Mouse (Mus musculus) midbrain, embryonic 13.5 days (tissue): ENCODE measurements around the gene Rhox4g. TPM values are rescaled to one million over a fixed set of nuclear protein-coding genes. Genes with fewer than 3 reads are reported as not detected.
"Not testable (repeated sequence)": the region's sequence is repeated elsewhere in the genome, so short reads cannot be mapped to it uniquely, and the experiment has no call there.

ENCODE experiments used
- ATAC-seq: fragments of 200-750 bp; cut with Nextera tagmentation; 2 replicates; pipeline ENCODE4 v1.8.0; 2017; ENCODE audit warnings: mild to moderate bottlenecking, moderate TSS enrichment, moderate library complexity
- H3K27ac ChIP-seq: fragments of 300-500 bp; sonication (generic); 2 replicates; pipeline ENCODE4 v1.5.1; 2015; ENCODE audit warnings: inconsistent platforms, mild to moderate bottlenecking, moderate library complexity
- H3K27me3 ChIP-seq: fragments of 300-500 bp; sonication (generic); 2 replicates; pipeline ENCODE4 v1.6.1; 2015; ENCODE audit warnings: mild to moderate bottlenecking, inconsistent platforms
- H3K36me3 ChIP-seq: fragments of 300-500 bp; sonication (generic); 2 replicates; pipeline ENCODE4 v1.6.1; 2015; ENCODE audit warnings: mild to moderate bottlenecking, inconsistent platforms
- H3K4me1 ChIP-seq: fragments of 300-500 bp; sonication (generic); replicated peaks from 2 replicates; pipeline ENCODE4 v1.6.1; 2015; ENCODE audit warnings: inconsistent platforms
- H3K4me2 ChIP-seq: fragments of 300-500 bp; sonication (generic); replicated peaks from 2 replicates; pipeline ENCODE4 v1.6.1; 2015; ENCODE audit warnings: moderate library complexity, mild to moderate bottlenecking, inconsistent platforms
- H3K4me3 ChIP-seq: fragments of 300-500 bp; sonication (generic); replicated peaks from 2 replicates; pipeline ENCODE4 v1.5.1; 2015; ENCODE audit warnings: mild to moderate bottlenecking, inconsistent platforms
- H3K9ac ChIP-seq: fragments of 300-500 bp; sonication (generic); replicated peaks from 2 replicates; pipeline ENCODE4 v1.6.1; 2015; ENCODE audit warnings: mild to moderate bottlenecking, inconsistent platforms
- H3K9me3 ChIP-seq: fragments of 300-500 bp; sonication (generic); 2 replicates; pipeline ENCODE4 v1.6.1; 2016; ENCODE audit warnings: mild to moderate bottlenecking, inconsistent platforms
- WGBS: fragments of 180-500 bp; shearing (Covaris S2); methylation state at CpG from one replicate; pipeline ENCODE4 v1.1.7; 2015; 5-methylcytosine and 5-hydroxymethylcytosine counted together
- polyA plus RNA-seq: library from polyadenylated mRNA; unstranded; fragments of >200 nt; fragmentation: Nextera tagmentation; extraction: Ambion mirVana; gene quantifications from 2 replicates; pipeline ENCODE4 v1.2.1, GENCODE M21; 2015

Gene Rhox4g
- not detected in 2 replicates for polyA plus RNA-seq

DNA sequence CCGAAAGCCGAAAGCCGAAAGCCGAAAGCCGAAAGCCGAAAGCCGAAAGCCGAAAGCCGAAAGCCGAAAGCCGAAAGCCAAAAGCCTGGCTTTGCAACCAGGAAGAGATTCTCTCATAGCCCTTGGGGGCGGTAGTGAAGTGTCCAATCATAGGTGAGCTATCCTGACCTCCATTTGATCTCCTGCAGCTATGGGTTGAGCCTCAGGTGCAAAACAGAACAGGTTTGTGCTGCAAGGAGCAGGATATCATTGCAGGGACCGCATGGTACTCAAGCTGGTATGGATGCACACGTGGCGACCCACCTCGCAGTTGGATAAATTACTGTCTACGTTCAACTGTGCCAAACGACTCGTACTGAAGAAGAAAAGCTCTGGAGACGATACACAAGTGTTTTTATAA lies at the start of gene Rhox4g:
TSS of gene Rhox4g (minus strand) at position 101 of the 400 bp plus-strand sequence.
- 91% methylated on average over 19 of the region's 20 CpGs for WGBS
- H3K27me3 ChIP-seq, ATAC-seq, H3K4me3 ChIP-seq, H3K9ac ChIP-seq, H3K9me3 ChIP-seq, H3K4me2 ChIP-seq, H3K27ac ChIP-seq, H3K4me1 ChIP-seq, H3K36me3 ChIP-seq: not testable (repeated sequence)

GRCm38 (mm10) chrX:37692261-37692660 lies 41.1 kb upstream of the Rhox4g start:
- no peaks in the 10 kb centered on the region for H3K4me1 ChIP-seq
- no peak overlapping the region for H3K4me2 ChIP-seq
- no peak for ATAC-seq
- H3K9me3 ChIP-seq: no peaks in the 10 kb centered on the region
- H3K36me3 ChIP-seq: no peaks in the 10 kb centered on the region
- no peak overlapping the region for H3K4me3 ChIP-seq
- WGBS: 81% methylated on average over 2 of the region's 2 CpGs
- H3K27ac ChIP-seq: no peak overlapping the region
- H3K9ac ChIP-seq: no peak overlapping the region
- H3K27me3 ChIP-seq: no peaks in the 10 kb centered on the region

DNA sequence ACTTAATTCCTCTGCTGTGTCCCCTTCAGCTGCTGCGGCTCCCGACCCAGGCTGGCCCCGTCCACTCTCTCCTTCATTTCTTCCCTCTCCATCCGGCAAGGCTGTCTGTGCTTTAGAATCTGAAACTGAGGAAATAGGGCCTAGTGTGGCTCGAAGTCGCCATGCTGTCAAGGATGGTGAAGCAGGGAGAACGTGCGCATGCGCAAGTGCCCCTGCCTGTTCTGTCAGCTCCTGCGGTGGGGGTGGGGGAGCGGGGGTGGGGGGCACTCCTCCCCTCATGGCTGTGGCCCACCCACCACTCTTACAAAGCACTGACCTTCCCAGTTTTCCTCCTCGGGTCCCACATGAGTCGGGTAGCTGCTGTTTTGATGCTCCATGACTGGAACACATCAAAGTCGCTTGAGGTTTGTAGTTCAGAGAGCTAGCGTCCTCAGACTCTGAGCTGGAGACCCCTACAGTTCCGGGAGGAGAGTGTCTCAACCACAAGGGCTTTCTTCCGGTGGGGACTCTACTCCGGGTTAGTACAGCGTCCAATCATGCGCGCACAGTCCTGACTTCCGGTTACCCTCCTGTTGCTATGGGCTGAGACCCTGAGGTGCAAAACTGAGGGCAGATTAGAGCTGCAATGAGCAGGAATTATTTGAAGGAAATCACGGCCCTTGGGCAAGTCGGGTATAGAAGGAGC lies 32.0 kb upstream of the Rhox4g start:
- no peak for ATAC-seq
- no peak overlapping the region for H3K4me3 ChIP-seq
- H3K27ac ChIP-seq: no peak overlapping the region
- no peak overlapping the region for H3K4me2 ChIP-seq
- no peaks in the 10 kb centered on the region for H3K36me3 ChIP-seq
- H3K27me3 ChIP-seq: no peaks in the 10 kb centered on the region
- 0 out of 2 replicates have a peak, but pooled peaks cover 6% of the 10 kb centered on the region for H3K9me3 ChIP-seq
- WGBS: 84% methylated on average over 24 of the region's 24 CpGs
- H3K4me1 ChIP-seq: no peaks in the 10 kb centered on the region
- no peak overlapping the region for H3K9ac ChIP-seq

GRCm38 (mm10) chrX:37673177-37673576 lies 22.1 kb upstream of the Rhox4g start, which contains the start of gene Rhox2h:
TSS of gene Rhox2h (minus strand) at chrX:37673277.
- not testable (repeated sequence) for H3K27me3 ChIP-seq, H3K4me1 ChIP-seq, H3K36me3 ChIP-seq, H3K9ac ChIP-seq, H3K4me3 ChIP-seq, H3K9me3 ChIP-seq, H3K27ac ChIP-seq, H3K4me2 ChIP-seq, ATAC-seq
- 89% methylated on average over 8 of the region's 8 CpGs for WGBS

DNA sequence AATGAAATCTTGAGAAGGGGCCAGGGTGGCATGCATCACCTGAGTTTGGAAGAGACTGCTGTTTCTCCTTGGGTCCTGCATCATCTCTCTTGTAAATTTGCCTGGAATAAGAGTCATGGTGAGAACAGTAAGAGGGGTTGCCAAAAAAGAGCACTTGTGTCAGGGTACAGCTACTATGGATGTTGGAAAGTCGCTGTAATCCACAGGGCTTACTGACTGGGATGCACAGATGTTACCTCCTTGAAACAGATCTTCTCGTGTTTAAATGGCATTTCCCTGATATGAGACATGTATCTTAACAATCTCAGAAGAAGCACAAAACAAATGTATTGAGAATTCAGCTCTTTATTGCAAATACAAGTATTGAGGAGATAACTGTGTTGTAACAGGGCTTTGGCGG lies 17.5 kb upstream of the Rhox4g start, which contains the start of gene Rhox3h:
TSS of gene Rhox3h (minus strand) at position 101 of the 400 bp plus-strand sequence.
- H3K27ac ChIP-seq, H3K4me2 ChIP-seq, H3K36me3 ChIP-seq, H3K9me3 ChIP-seq, H3K4me1 ChIP-seq, ATAC-seq, H3K4me3 ChIP-seq, H3K9ac ChIP-seq, H3K27me3 ChIP-seq: not testable (repeated sequence)
- WGBS: 71% methylated on average over 1 of the region's 3 CpGs

- ATAC-seq, H3K36me3 ChIP-seq, H3K4me3 ChIP-seq, H3K4me1 ChIP-seq, H3K9me3 ChIP-seq, H3K27me3 ChIP-seq, H3K4me2 ChIP-seq, H3K27ac ChIP-seq, H3K9ac ChIP-seq: not testable (repeated sequence)
- WGBS: 92% methylated on average over 6 of the region's 6 CpGs
These were observed 7.8 kb downstream of the Rhox4g start, which contains the start of gene Rhox2g for GRCm38 (mm10) chrX:37643370-37643769. TSS of gene Rhox2g (minus strand) at chrX:37643470.

- 85% methylated on average over 2 of the region's 2 CpGs for WGBS
- ATAC-seq: not testable (repeated sequence)
These were observed 22.6 kb downstream of the Rhox4g start, which contains the start of gene Rhox3g for GRCm38 (mm10) chrX:37628512-37628911. TSS of gene Rhox3g (minus strand) at chrX:37628612.

GRCm38 (mm10) chrX:37607604-37608003 lies 43.5 kb downstream of the Rhox4g start, which contains the start of gene Rhox4f:
TSS of gene Rhox4f (minus strand) at chrX:37607704.
- not testable (repeated sequence) for ATAC-seq, H3K4me3 ChIP-seq, H3K27me3 ChIP-seq, H3K36me3 ChIP-seq, H3K9me3 ChIP-seq, H3K27ac ChIP-seq, H3K9ac ChIP-seq, H3K4me1 ChIP-seq, H3K4me2 ChIP-seq
- 96% methylated on average over 18 of the region's 19 CpGs for WGBS

More at GRCm38 (mm10) chrX:37628512-37628911, 22.6 kb downstream of the Rhox4g start, which contains the start of gene Rhox3g:
- H3K27me3 ChIP-seq, H3K4me1 ChIP-seq, H3K4me3 ChIP-seq, H3K9me3 ChIP-seq, H3K4me2 ChIP-seq, H3K9ac ChIP-seq, H3K36me3 ChIP-seq, H3K27ac ChIP-seq: not testable (repeated sequence)

Other genes with a start within 250 kb of the Rhox4g start
- not detected in 2 replicates for gene Rhox2b, start 239.3 kb downstream of the Rhox4g start, polyA plus RNA-seq
- gene Rhox4b, start 218.8 kb downstream of the Rhox4g start, polyA plus RNA-seq: not detected in 2 replicates
- not detected in 2 replicates for gene Rhox2c, start 197.6 kb downstream of the Rhox4g start, polyA plus RNA-seq
- gene Rhox3c, start 192.7 kb downstream of the Rhox4g start, polyA plus RNA-seq: not detected in 2 replicates
- gene Rhox4c, start 171.0 kb downstream of the Rhox4g start, polyA plus RNA-seq: not detected in 2 replicates
- not detected in 2 replicates for gene Rhox2d, start 157.9 kb downstream of the Rhox4g start, polyA plus RNA-seq
- not detected in 2 replicates for gene Rhox4d, start 137.0 kb downstream of the Rhox4g start, polyA plus RNA-seq
- not detected in 2 replicates for gene Rhox2e, start 120.9 kb downstream of the Rhox4g start, polyA plus RNA-seq
- not detected in 2 replicates for gene Rhox3e, start 109.3 kb downstream of the Rhox4g start, polyA plus RNA-seq
- not detected in 2 replicates for gene Rhox4e, start 93.9 kb downstream of the Rhox4g start, polyA plus RNA-seq
- not detected in 2 replicates for gene Rhox2f, start 79.9 kb downstream of the Rhox4g start, polyA plus RNA-seq
- not detected in 2 replicates for gene Rhox3f, start 70.3 kb downstream of the Rhox4g start, polyA plus RNA-seq
- not detected in 2 replicates for gene Rhox4f, start 43.6 kb downstream of the Rhox4g start, polyA plus RNA-seq
- not detected in 2 replicates for gene Rhox3g, start 22.7 kb downstream of the Rhox4g start, polyA plus RNA-seq
- not detected in 2 replicates for gene Rhox2g, start 7.9 kb downstream of the Rhox4g start, polyA plus RNA-seq
- not detected in 2 replicates for gene Rhox3h, start 17.4 kb upstream of the Rhox4g start, polyA plus RNA-seq
- not detected in 2 replicates for gene Rhox2h, start 21.9 kb upstream of the Rhox4g start, polyA plus RNA-seq
- not detected in 2 replicates for gene Rhox5, start 153.5 kb upstream of the Rhox4g start, polyA plus RNA-seq
- gene Rhox6, start 175.6 kb upstream of the Rhox4g start, polyA plus RNA-seq: not detected in 2 replicates
- gene Rhox7a, start 180.4 kb upstream of the Rhox4g start, polyA plus RNA-seq: not detected in 2 replicates
- not detected in 2 replicates for gene Rhox8, start 227.6 kb upstream of the Rhox4g start, polyA plus RNA-seq
- not detected in 2 replicates for gene Rhox7b, start 245.9 kb upstream of the Rhox4g start, polyA plus RNA-seq